Mouse (Mus musculus) CH12.LX (cell line): ENCODE data around the gene Zfp777. TPM values are rescaled to one million over a fixed set of nuclear protein-coding genes. Genes with fewer than 3 reads are reported as not detected.

Source experiments
- DNase-seq: peaks from one replicate; pipeline ENCODE4 v3.0.0-alpha.2; 2013; ENCODE audit errors: extremely low read depth
- H3K27ac ChIP-seq: 2 replicates; pipeline ENCODE4 v1.5.1; 2012; ENCODE audit warnings: low read depth, mild to moderate bottlenecking, control low read depth, moderate library complexity; ENCODE audit not compliant: insufficient read depth
- H3K27me3 ChIP-seq: replicated peaks from 2 replicates; pipeline ENCODE3; 2012; ENCODE audit warnings: inconsistent platforms
- H3K36me3 ChIP-seq, 2 experiments: replicated peaks in 1 of 2; 2 replicates each; pipeline versions ENCODE3 to v1.6.1; 2012; ENCODE audit warnings: inconsistent platforms in 1 of 2, low read length in 1 of 2, mild to moderate bottlenecking in 1 of 2, mixed read lengths in 1 of 2, moderate library complexity in 1 of 2; ENCODE audit not compliant: control insufficient read depth in 1 of 2, insufficient read depth in 1 of 2
- H3K4me1 ChIP-seq, 2 experiments: 2 replicates each; pipeline ENCODE4 v1.6.1; 2012; ENCODE audit warnings: inconsistent platforms in 1 of 2, moderate library complexity in 1 of 2; ENCODE audit not compliant: insufficient read depth in 2 of 2, control insufficient read depth in 1 of 2
- H3K4me2 ChIP-seq: 2 replicates; pipeline ENCODE4 v1.6.1; 2012; ENCODE audit warnings: low read depth, mild to moderate bottlenecking, control low read depth; ENCODE audit not compliant: poor library complexity, insufficient read depth, severe bottlenecking
- H3K4me3 ChIP-seq, 3 experiments: fragments of 150-350 bp in 1 of 3; sonication (generic) in 1 of 3; replicated peaks in 1 of 3; 2 replicates each; pipeline versions ENCODE3 to v1.5.1; 2011 to 2012; ENCODE audit warnings: low read depth in 2 of 3, low read length in 2 of 3, mild to moderate bottlenecking in 2 of 3, moderate library complexity in 2 of 3, control low read depth in 1 of 3, improper control_type of control experiment in 1 of 3, inconsistent platforms in 1 of 3, mixed read lengths in 1 of 3; ENCODE audit not compliant: poor library complexity in 1 of 3
- H3K79me2 ChIP-seq: replicated peaks from 2 replicates; pipeline ENCODE4 v1.6.1; 2012; ENCODE audit warnings: mild to moderate bottlenecking, moderate library complexity; ENCODE audit not compliant: control insufficient read depth, poor library complexity, insufficient read depth, severe bottlenecking; ENCODE audit errors: extremely low read depth
- H3K9ac ChIP-seq: 2 replicates; pipeline ENCODE4 v1.6.1; 2012; ENCODE audit warnings: low read depth, mild to moderate bottlenecking, control low read depth, moderate library complexity; ENCODE audit not compliant: insufficient read depth
- H3K9me3 ChIP-seq: replicated peaks from 2 replicates; pipeline ENCODE3; 2012; ENCODE audit warnings: low read length, inconsistent platforms, mixed read lengths
- CHD2 ChIP-seq: IDR thresholded peaks from 2 replicates; pipeline ENCODE4 v1.6.1; 2011; ENCODE audit warnings: low read length, improper control_type of control experiment
- CTCF ChIP-seq, 2 experiments: IDR thresholded peaks in 1 of 2; conservative IDR thresholded peaks in 1 of 2; 2 replicates each; pipeline ENCODE4 v1.5.1; 2011 to 2012; ENCODE audit warnings: low read depth in 2 of 2, low read length in 2 of 2, improper control_type of control experiment in 1 of 2, inconsistent platforms in 1 of 2, mild to moderate bottlenecking in 1 of 2, moderate library complexity in 1 of 2
- ETS1 ChIP-seq: conservative IDR thresholded peaks from 2 replicates; pipeline ENCODE4 v1.6.1; 2012; ENCODE audit warnings: low read depth, mild to moderate bottlenecking, inconsistent platforms, low read length, improper control_type of control experiment, moderate library complexity
- GABPA ChIP-seq: IDR thresholded peaks from 2 replicates; pipeline ENCODE4 v1.6.1; 2012; ENCODE audit warnings: low read depth, low read length, improper control_type of control experiment, inconsistent platforms; ENCODE audit not compliant: insufficient replicate concordance
- IRF4 ChIP-seq: IDR thresholded peaks from 2 replicates; pipeline ENCODE4 v1.6.1; 2014; ENCODE audit warnings: low read depth, mild to moderate bottlenecking, inconsistent platforms, low read length, improper control_type of control experiment
- JUN ChIP-seq: IDR thresholded peaks from 2 replicates; pipeline ENCODE4 v1.6.1; 2011; ENCODE audit warnings: low read depth, mild to moderate bottlenecking, low read length, improper control_type of control experiment, moderate library complexity; ENCODE audit not compliant: insufficient read depth
- JUND ChIP-seq: conservative IDR thresholded peaks from 2 replicates; pipeline ENCODE4 v1.6.1; 2011; ENCODE audit warnings: low read depth, low read length, improper control_type of control experiment
- KAT2A ChIP-seq: IDR thresholded peaks from 2 replicates; pipeline ENCODE4 v1.6.1; 2012; ENCODE audit warnings: low read length, improper control_type of control experiment, inconsistent platforms; ENCODE audit not compliant: insufficient replicate concordance
- MAFK ChIP-seq: IDR thresholded peaks from 2 replicates; pipeline ENCODE4 v1.6.1; 2011; ENCODE audit warnings: low read length, improper control_type of control experiment; ENCODE audit not compliant: insufficient replicate concordance
- MAX ChIP-seq: IDR thresholded peaks from 2 replicates; pipeline ENCODE4 v1.6.1; 2011; ENCODE audit warnings: low read length, improper control_type of control experiment
- MEF2A ChIP-seq: IDR thresholded peaks from 2 replicates; pipeline ENCODE4 v1.6.1; 2014; ENCODE audit warnings: low read depth, mild to moderate bottlenecking, inconsistent platforms, low read length, improper control_type of control experiment, borderline replicate concordance
- MXI1 ChIP-seq: IDR thresholded peaks from 2 replicates; pipeline ENCODE4 v1.6.1; 2011; ENCODE audit warnings: mild to moderate bottlenecking, low read depth, low read length, improper control_type of control experiment
- MYC ChIP-seq: IDR thresholded peaks from 2 replicates; pipeline ENCODE4 v1.6.1; 2011; ENCODE audit warnings: low read depth, mild to moderate bottlenecking, improper control_type of control experiment, low read length
- NELFE ChIP-seq: IDR thresholded peaks from 2 replicates; pipeline ENCODE4 v1.6.1; 2011; ENCODE audit warnings: low read depth, low read length, improper control_type of control experiment
- POLR2AphosphoS2 ChIP-seq: IDR thresholded peaks from 2 replicates; pipeline ENCODE4 v1.6.1; 2011; ENCODE audit warnings: low read depth, low read length, improper control_type of control experiment
- SIN3A ChIP-seq: IDR thresholded peaks from 2 replicates; pipeline ENCODE4 v1.6.1; 2012; ENCODE audit warnings: low read length, improper control_type of control experiment, inconsistent platforms
- SMC3 ChIP-seq: IDR thresholded peaks from 2 replicates; pipeline ENCODE4 v1.6.1; 2011; ENCODE audit warnings: low read depth, low read length, improper control_type of control experiment
- TBP ChIP-seq: conservative IDR thresholded peaks from 2 replicates; pipeline ENCODE4 v1.6.1; 2011; ENCODE audit warnings: low read depth, low read length, improper control_type of control experiment
- TCF12 ChIP-seq: IDR thresholded peaks from 2 replicates; pipeline ENCODE4 v1.6.1; 2014; ENCODE audit warnings: low read depth, mild to moderate bottlenecking, inconsistent platforms, low read length, improper control_type of control experiment
- UBTF ChIP-seq: IDR thresholded peaks from 2 replicates; pipeline ENCODE4 v1.6.1; 2012; ENCODE audit warnings: low read depth, mild to moderate bottlenecking, inconsistent platforms, low read length, improper control_type of control experiment, moderate library complexity
- ZKSCAN1 ChIP-seq: IDR thresholded peaks from 2 replicates; pipeline ENCODE4 v1.6.1; 2012; ENCODE audit warnings: low read depth, inconsistent platforms, low read length, improper control_type of control experiment, borderline replicate concordance
- ZMIZ1 ChIP-seq: IDR thresholded peaks from 2 replicates; pipeline ENCODE4 v1.6.1; 2012; ENCODE audit warnings: low read depth, mild to moderate bottlenecking, inconsistent platforms, low read length, improper control_type of control experiment
- dilution Hi-C: fragments of 300-500 bp; cut with MboI; formaldehyde crosslinking; loops from 2 replicates; pipeline ENCODE4 v1.14.3; 2020; ENCODE audit warnings: low sequenced_read_pairs; ENCODE audit not compliant: extremely low pct_unique_long_range_greater_than_20kb, extremely low pct_ligation_motif_present
- in situ Hi-C: fragments of 300-500 bp; cut with MboI; formaldehyde crosslinking; loops from 3 replicates; pipeline ENCODE4 v1.14.3; 2019; ENCODE audit warnings: low sequenced_read_pairs, low pct_ligation_motif_present, low pct_unique_long_range_greater_than_20kb, mixed read lengths
- polyA plus RNA-seq: library from polyadenylated mRNA; unstranded; fragments of >175 nt; gene quantifications from 2 replicates; pipeline ENCODE4 v1.2.1, GENCODE M21; 2012; ENCODE audit warnings: low read depth; ENCODE audit not compliant: insufficient read length
- total RNA-seq, 2 experiments: library from RNA; depleted of rRNA; stranded (reverse); fragments of 300-350 nt in 1 of 2; fragments of >200 nt in 1 of 2; gene quantifications; 2 replicates each; pipeline ENCODE4 v1.2.3; 2012 to 2014

Gene Zfp777
- total and polyA plus RNA-seq, 3 experiments: 7.1 to 16.5 (median 13.6) TPM

DNA sequence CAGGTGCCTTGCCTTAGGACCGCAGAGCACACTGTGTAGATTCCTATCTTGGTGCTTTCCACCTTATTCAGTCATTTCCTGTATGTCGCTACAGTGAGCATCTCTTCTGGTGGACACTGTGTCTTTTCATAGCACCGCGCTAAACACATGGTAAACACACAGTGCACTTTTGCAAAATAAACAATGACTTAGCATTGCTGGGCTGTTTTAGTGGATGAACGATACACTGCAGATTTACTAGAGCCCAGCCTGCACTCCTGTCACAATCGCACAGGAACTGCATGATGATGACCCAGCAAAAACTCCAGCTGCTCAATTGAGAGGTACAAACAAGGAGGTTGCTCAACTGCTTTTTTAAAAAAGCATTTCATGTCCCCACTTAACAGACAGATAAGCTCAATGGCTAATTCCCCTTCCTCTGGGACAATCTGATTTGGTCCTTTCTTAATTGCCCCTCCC lies 35.1 kb upstream of the Zfp777 start (continued):
- TF ChIP-seq NELFE: no peak

DNA sequence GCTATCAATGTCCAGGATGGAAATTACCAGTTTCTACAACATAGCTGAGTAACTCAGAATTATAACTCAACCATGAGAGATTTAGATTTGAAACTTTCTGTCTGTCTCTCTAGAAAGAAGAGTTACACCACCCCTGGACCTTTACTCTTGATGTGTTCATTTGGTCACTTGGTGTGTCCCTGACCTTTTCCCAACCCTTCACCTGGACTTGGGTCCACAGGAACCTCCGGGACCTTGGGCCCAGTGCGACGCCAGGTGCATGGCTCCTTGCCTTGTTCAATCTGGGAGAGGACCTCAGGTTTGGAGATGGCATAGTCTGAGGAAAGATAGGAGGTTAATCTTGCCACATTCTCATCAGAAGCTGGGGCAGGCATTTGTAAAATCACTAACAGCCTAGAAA lies 33.2 kb upstream of the Zfp777 start:
- Histone ChIP-seq H3K79me2 (peaks cover 14% of the 10 kb centered on the region), H3K36me3 (peaks cover 60 to 76% of the 10 kb centered on the region in 2 experiments), H3K9me3 (no peaks in the 10 kb centered on the region), H3K27me3 (no peaks in the 10 kb centered on the region), H3K27ac (no peak overlapping the region), H3K4me3 (no peak overlapping the region), H3K9ac (no peak overlapping the region), H3K4me2 (no peak overlapping the region), H3K4me1 (peaks cover 4 to 22% of the 10 kb centered on the region in 2 experiments; a peak in 2 of 4 replicates)
- in situ Hi-C loops: no loop called here
- dilution Hi-C loops: no loop called here
- no peak for TF ChIP-seq SMC3
- TF ChIP-seq NELFE: no peak
- TF ChIP-seq GABPA: no peak
- no peak for TF ChIP-seq MAFK
- no peak for TF ChIP-seq ZMIZ1
- no peak for TF ChIP-seq MEF2A
- no peak for TF ChIP-seq CTCF (conservative IDR thresholded peaks at IDR 0.05 in 1 of 2, IDR thresholded peaks at IDR 0.05 in 1 of 2; ENCODE audit: low read depth in 2 of 2, low read length in 2 of 2)
- TF ChIP-seq MXI1: no peak
- no peak for DNase-seq

DNA sequence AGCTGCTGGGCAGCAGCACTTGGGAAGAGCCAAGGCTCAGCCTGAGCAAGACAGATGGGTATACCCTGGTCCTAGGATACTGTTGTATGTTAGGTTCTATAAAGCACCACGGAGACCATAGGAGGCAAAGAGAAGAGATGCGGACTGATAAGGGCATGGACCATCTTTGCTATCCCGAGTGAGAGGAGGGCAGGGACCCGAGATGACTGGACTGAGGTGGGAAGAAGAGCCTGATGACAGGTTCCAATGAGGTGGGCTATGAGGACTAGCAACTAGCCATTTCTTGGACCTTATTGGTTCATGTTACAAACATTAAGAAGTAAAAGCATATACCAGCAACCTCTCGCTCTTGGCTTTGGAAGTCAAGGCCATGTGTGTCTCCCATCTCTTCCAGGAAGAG lies 32.3 kb upstream of the Zfp777 start:
- dilution Hi-C loops (no loop called here), in situ Hi-C loops (no loop called here)
- DNase-seq: no peak
- Histone ChIP-seq H3K4me3 (no peak overlapping the region), H3K27ac (no peak overlapping the region), H3K9ac (no peak overlapping the region), H3K9me3 (no peaks in the 10 kb centered on the region), H3K27me3 (no peaks in the 10 kb centered on the region), H3K79me2 (peaks cover 14% of the 10 kb centered on the region), H3K36me3 (peaks cover 65 to 85% of the 10 kb centered on the region in 2 experiments), H3K4me2 (no peak overlapping the region), H3K4me1 (peaks cover 4 to 22% of the 10 kb centered on the region in 2 experiments; a peak in 2 of 4 replicates)
- TF ChIP-seq POLR2AphosphoS2 (no peak), ZKSCAN1 (no peak), MYC (no peak), CHD2 (no peak), JUN (no peak), SIN3A (no peak), TCF12 (no peak), MAX (no peak), GABPA (no peak), UBTF (no peak), JUND (no peak), KAT2A (no peak), TBP (no peak), ETS1 (no peak), IRF4 (no peak)
